In the genomic region with DNA sequence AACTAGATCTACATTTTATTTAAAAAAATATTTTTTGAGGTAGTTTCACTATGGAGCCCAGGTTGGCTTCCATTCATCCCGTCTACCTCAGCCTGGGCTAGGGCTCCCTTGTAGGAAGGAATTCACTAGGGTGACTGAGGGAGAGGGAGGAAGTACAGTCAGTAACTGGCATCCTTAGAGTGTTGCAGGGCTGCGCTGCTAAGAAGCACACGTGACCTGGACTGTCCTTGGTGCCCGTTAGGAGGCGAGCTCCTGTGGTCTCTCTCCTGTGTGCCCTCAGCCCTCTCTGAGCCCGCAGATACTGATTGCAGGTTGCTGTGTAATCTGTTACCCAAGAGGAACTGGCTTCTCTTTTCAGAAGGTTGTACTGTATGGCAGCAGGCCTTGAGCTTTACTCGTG, we compare ENCODE assay signal across 13 mouse cellular contexts.
"Had no signal": no experiment of that assay in that cellular context is flagged by ENCODE, and none has a peak within 500 bp of the region (broad histone marks: within the 10 kb centered on the region; RNA-seq: fewer than 3 reads in every experiment).

No protein-coding gene starts in this region.

- H3K4me2 ChIP-seq: liver, embryonic 11.5 days; liver, embryonic 15.5 days; lung, embryonic 14.5 days; midbrain, embryonic 13.5 days; neural tube, embryonic 15.5 days had no signal

- H3K9ac ChIP-seq: liver, embryonic 15.5 days; lung, embryonic 14.5 days; midbrain, embryonic 13.5 days; neural tube, embryonic 15.5 days had no signal

- H3K27me3 ChIP-seq: liver, embryonic 15.5 days; midbrain, embryonic 13.5 days; neural tube, embryonic 15.5 days had no signal

- H3K4me1 ChIP-seq: limb, embryonic 10.5 days; liver, embryonic 15.5 days; midbrain, embryonic 13.5 days; neural tube, embryonic 15.5 days had no signal

- H3K9me3 ChIP-seq: limb, embryonic 10.5 days; liver, embryonic 15.5 days; midbrain, embryonic 13.5 days; neural tube, embryonic 15.5 days had no signal

- DNase-seq: kidney, adult 8-10 months; kidney, postnatal 25 days; lung, embryonic 14.5 days; lung, postnatal 10 days; lung, postnatal 4 days; thymus, postnatal 36 days had no signal

- H3K4me3 ChIP-seq: left cerebral cortex, adult 2 months; limb, embryonic 10.5 days; liver, embryonic 15.5 days; midbrain, embryonic 13.5 days; myocyte; neural tube, embryonic 15.5 days had no signal

- H3K27ac ChIP-seq: left cerebral cortex, adult 2 months; limb, embryonic 10.5 days; liver, embryonic 15.5 days; midbrain, embryonic 13.5 days; neural tube, embryonic 15.5 days had no signal

- ATAC-seq: midbrain, embryonic 13.5 days had no signal
